Mouse (Mus musculus): Measurements from ENCODE around the gene Ddx42.
"Not testable (repeated sequence)": the region's sequence is repeated elsewhere in the genome, so short reads cannot be mapped to it uniquely, and the experiment has no call there.

Ddx42 gene

GRCm38 (mm10) chr11:106216730-106217490, at the start of gene Ddx42:
Gene Ddx42, plus strand, starts transcription at chr11:106216926.
- DNase-seq: peak; percentile 90

DNA sequence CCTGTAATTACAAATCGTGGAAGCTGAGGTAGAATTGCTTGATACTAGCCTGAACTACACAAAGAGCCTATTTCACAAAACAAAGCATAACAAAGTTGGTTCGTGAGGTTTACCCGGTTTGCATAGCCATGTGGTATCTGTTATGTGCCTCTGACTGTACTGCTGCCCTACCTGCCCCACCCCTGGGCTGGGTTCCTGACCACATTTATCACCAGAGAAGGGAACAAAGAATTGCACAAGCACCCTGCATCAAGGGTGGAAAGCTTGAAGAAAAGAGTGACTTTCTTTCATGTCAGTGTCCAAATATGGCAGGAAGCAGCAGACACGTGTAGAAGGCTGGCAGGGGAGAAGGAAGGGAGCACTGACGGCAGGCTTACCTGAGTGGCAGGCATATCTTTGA, 49.3 kb upstream of the Ddx42 start:
- DNase-seq: no peak

DNA sequence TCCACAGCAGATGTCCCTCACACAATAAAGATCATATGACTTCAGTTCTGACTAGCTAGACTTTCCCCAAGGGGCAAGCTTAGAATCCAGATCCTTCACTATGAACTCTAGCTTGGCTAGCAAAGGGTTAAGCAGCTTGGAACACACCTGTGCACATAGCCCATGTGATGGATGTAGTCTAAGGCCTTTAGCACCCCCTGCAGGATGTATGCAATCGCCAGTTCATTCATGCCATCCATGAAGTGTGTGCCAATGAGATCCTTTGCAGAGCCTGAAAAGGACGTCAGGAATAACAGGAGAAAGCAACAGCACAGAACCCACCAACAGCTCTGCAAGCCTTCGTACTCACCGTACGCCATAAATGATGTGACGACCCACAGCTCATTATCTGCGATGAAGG, 45.9 kb upstream of the Ddx42 start:
- DNase-seq: no peak

DNA sequence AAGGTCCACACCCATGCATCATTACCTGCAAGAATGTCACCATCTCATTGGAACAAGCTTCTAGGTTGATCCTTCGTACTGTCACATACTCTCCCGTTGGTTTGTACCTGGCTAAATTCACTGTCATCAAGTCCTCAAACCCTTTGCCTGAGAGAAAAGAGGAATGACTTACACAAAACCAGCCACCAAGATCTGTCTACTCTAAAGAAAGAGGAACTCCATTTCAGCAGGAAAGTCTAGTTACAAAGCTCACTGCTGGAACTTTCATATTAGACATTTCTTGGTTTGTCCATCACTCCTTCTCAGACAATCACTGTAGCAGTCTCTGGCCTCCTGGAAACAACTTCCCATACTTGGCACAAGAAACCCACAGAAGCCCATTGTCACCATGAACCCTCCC, 43.5 kb upstream of the Ddx42 start:
- no peak for DNase-seq

DNA sequence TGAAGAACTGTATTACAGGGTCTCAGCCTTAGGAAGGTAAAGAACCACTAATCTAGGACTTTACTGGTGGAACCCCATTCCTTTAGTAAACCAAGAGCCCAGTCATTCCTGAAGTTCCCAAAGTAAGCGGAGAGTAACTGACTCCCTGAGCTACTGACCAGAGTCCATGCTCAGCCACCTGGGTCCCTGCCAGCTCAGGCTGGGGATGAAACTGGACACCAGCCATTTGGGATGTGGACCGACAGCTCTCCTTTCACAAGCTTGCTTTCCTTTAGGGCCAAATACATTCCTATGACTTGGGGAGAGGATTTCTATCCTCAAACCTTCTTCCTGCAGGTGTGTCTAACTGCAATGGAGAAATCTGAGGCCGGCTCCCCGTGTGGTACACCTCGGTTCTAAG, 42.4 kb upstream of the Ddx42 start:
- no peak for DNase-seq

DNA sequence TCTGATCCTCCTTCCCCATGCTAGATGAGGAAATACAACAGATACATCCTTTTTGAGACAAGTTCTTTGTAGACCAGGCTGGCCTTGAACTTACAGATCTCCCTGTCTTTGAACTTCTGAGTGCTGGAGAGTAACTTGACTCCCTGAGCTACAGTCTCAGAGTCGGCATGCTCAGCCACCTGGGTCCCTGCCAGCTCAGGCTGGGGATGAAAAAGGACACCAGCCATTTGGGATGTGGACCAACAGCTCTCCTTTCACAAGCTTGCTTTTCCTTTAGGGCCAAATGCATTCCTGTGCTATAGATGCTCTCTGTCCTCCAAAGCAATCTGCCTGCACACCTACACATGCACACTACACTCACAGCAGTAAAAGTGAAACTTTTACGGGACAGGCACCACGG, 41.6 kb upstream of the Ddx42 start:
- no peak for DNase-seq

- no peak for DNase-seq
Observed at GRCm38 (mm10) chr11:106176372-106176771, 40.4 kb upstream of the Ddx42 start.

DNA sequence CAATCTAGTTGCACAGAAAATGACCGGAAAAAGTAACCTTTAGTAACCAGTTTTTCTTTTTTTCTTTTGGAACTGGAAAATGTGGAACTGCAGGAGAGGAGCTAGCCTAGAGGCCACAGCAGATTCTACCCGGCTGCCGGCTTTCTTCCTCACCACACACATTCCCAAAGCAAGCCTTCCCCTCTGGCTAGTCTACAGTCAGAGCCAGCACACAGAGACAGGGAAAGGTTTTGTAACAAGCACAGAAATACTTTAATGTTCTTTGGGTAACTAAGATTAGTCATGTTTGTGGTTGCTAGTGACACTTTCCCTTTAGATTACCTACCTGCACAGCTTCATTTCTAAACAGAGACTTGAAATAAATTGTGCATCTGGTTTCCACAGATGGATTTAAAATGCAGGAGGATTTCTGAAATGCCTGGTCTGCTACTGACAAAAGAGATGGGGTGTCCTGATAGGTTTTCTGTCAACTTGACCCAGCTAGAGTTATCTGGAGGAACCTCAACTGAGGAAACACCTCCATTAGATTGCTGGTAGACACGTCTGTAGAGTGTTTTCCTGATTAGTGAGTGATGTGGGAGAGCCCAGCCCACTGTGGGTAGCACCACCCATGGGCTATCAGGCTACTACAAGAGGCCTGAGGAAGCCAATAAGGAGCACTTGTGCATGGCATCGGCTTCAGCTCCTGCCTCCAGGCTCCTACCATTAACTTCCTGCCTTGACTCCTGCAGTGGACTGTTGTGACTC, 38.5 kb upstream of the Ddx42 start:
- no peak for DNase-seq

- no peak for DNase-seq
Observed at GRCm38 (mm10) chr11:106179711-106180448, 36.8 kb upstream of the Ddx42 start.

- DNase-seq: no peak
Observed at GRCm38 (mm10) chr11:106180449-106180801, 36.3 kb upstream of the Ddx42 start.

DNA sequence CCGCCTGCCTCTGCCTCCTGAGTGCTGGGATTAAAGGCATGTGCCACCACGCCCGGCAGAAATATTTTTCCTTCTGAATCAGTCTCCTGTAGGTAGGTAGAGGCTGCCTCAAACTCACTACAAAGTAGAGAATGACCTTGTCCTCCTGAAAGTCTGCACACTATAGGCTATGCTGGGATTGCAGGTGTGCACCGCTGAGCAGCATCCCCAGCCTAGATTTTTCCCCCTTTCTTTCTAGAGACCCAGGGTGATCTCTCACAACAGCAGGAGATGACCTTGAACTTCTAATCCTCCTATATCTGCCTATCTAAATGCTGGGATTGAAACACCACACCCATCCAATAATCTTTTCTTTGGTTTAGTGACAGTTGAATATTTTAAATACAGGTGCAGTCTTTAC, 29.4 kb upstream of the Ddx42 start:
- DNase-seq: no peak

GRCm38 (mm10) chr11:106191716-106192115, 25.0 kb upstream of the Ddx42 start:
- DNase-seq: no peak

GRCm38 (mm10) chr11:106192241-106192640, 24.5 kb upstream of the Ddx42 start:
- DNase-seq: no peak

GRCm38 (mm10) chr11:106192657-106193370, 23.9 kb upstream of the Ddx42 start:
- no peak for DNase-seq

- DNase-seq: peak; percentile 95
Observed at GRCm38 (mm10) chr11:106193371-106194154, 23.2 kb upstream of the Ddx42 start.

- DNase-seq: no peak
Observed at GRCm38 (mm10) chr11:106194155-106194541, 22.6 kb upstream of the Ddx42 start.

DNA sequence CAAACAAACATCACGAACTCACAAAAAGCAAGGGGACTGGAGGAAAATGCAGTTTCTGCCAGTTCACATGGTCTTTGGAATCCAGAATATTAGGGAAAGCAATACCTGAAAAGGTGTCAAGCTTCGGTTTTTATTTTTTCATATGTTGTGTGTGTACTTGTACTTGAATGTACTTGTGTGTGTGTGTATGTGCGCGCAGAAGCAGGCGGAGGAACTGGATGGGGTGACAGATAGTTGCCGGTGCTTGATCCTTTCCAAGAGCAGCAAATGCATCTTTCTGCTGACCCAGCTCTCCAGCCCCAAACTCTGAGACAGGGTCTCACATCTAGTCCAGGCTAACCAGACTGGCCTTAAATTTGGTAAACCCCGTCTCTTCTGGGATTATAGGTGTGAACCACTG, 21.8 kb upstream of the Ddx42 start:
- DNase-seq: no peak

DNA sequence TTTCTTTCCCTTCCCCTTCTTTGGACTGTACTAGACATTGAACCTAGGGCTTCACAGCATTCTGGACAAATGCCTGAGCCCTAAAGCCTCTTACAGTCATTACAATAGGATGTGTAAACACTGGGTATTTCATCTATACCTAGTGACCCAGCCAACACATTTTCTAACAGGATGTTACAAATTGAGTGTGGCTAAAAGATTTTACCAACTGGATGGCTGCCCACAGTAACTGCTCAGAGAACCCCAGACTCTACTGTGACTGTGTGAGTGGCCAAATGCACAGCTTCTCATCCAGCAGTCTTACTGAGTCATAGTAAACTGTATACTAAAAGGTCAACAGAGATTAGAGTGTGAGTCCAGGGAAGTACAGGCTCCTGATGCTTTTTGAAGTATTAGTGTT, 21.4 kb upstream of the Ddx42 start:
- DNase-seq: no peak

DNA sequence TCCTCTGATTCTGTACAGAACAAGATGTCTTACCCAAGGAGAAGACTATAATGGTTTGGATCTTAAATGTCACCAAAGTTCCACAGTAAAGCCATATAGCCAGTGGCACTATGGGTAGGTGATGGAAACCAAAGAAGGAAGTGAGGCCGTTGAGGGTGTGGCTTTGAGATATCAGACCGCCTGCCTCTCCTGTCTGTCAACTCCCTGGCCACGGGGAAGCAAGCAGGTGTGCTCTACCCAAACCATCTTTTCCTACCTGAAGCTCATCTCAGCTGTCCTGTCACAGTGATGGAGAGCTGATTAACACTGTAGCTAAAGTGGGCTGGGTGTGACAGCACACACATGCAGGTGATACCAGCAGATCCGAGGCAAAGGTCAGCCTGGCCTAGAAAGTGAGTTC, 18.4 kb upstream of the Ddx42 start:
- DNase-seq: no peak

- DNase-seq: not testable (repeated sequence)
Observed at GRCm38 (mm10) chr11:106199997-106200396, 16.7 kb upstream of the Ddx42 start.

GRCm38 (mm10) chr11:106200756-106201155, 16.0 kb upstream of the Ddx42 start:
- no peak for DNase-seq
